Mouse (Mus musculus): ENCODE measurements around the gene Anxa2. TPM values are rescaled to one million over a fixed set of nuclear protein-coding genes. Genes with fewer than 3 reads are reported as not detected.

The Anxa2 gene
- 770 and 876 TPM in 2 replicates for total RNA-seq (2023)

DNA sequence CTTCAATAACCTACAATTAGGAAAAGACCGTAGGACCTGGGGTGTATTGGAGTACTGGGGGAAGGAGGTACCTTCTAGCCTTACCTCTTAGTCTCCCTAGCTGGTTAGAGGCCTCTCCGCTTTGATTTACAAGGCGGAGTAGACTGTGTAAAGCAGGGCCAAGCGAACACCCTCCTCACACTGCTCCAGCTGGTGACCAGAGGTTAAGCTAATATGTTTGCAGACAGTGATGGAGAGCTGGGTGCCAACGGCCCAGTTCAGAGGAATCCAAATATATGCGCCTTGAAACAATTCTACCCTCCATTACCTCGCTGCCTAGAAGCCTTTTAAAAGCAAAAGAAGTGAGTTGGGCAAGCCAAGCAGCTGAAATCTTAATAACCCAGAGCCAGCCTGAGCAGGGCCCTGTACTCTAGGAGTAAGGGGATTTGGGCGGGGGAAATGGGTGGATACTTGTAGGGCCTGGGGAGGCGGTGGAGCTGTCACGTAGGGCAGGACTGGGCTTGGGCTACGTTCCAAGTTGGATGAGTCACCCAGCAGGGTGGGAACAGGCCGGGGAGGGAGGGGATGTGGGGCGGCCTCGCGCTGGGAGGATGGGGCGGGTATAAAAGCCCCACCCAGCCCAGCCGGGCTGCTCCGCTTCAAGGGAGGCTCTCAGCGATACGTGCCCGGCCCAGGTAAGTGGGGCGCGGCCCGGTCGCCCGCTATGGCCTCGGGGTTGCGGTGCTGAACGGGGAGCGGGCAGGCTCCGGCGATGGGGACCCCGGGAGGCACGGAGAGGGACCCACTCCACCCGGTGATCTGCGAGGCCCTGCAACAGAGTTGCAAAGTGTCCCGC, at the start of gene Anxa2:
TSS of gene Anxa2 (plus strand) at position 555 of the 835 bp plus-strand sequence.

Other genes starting within 250 kb of the Anxa2 start
- gene Ice2, start 55.7 kb upstream of the Anxa2 start, total RNA-seq (2023), result 2.6 and 3.3 TPM in 2 replicates

Data from neutrophil, adult 65 days (primary cell).